Mouse (Mus musculus): ENCODE measurements at regions not wholly inside any gene's neighbourhood (a gene's known extent, or its start where the extent isn't known, plus 50 kb on each side); places are given as distances from the start of the nearest gene placed in this dataset.

- no peak for ATAC-seq
- Histone ChIP-seq H3K4me3 (ENCODE audit: low read depth, low read length) (no peak overlapping the region), H3K9ac (replicated peaks) (no peak overlapping the region), H3K9me3 (ENCODE audit: low read length) (peaks cover 3% of the 10 kb centered on the region; the same call in 1 of the 2 replicates), H3K27ac (ENCODE audit: low read depth) (no peak overlapping the region), H3K4me1 (ENCODE audit: insufficient read depth) (no peaks in the 10 kb centered on the region), H3K36me3 (replicated peaks; ENCODE audit: insufficient read depth, low read length) (no peaks in the 10 kb centered on the region), H3K27me3 (ENCODE audit: insufficient read depth, low read length) (no peaks in the 10 kb centered on the region), H3K4me2 (ENCODE audit: low read depth, low read length) (no peak overlapping the region)
- peak; percentile 12 for DNase-seq
- 75% methylated on average over 7 of the region's 7 CpGs for WGBS (ENCODE audit: insufficient replicate concordance)
- TF ChIP-seq CTCF (IDR thresholded peaks at IDR 0.05; ENCODE audit: low read depth) = no peak
- no peak for TF ChIP-seq EP300 (IDR thresholded peaks at IDR 0.05; ENCODE audit: low read depth)
These were observed 62.4 kb upstream of the Supt20 start for GRCm38 (mm10) chr3:54630254-54630653.

- Histone ChIP-seq H3K4me2 (ENCODE audit: low read depth, low read length) (no peak overlapping the region), H3K9ac (replicated peaks) (no peak overlapping the region), H3K4me3 (ENCODE audit: low read depth, low read length) (no peak overlapping the region), H3K9me3 (ENCODE audit: low read length) (peaks cover 3% of the 10 kb centered on the region; the same call in 1 of the 2 replicates), H3K36me3 (replicated peaks; ENCODE audit: insufficient read depth, low read length) (no peaks in the 10 kb centered on the region), H3K27ac (ENCODE audit: low read depth) (no peak overlapping the region), H3K4me1 (ENCODE audit: insufficient read depth) (no peaks in the 10 kb centered on the region), H3K27me3 (ENCODE audit: insufficient read depth, low read length) (no peaks in the 10 kb centered on the region)
- 89% methylated on average over 13 of the region's 13 CpGs for WGBS (ENCODE audit: insufficient replicate concordance)
- ATAC-seq (no peak), DNase-seq (no peak)
- TF ChIP-seq CTCF (IDR thresholded peaks at IDR 0.05; ENCODE audit: low read depth) (no peak), EP300 (IDR thresholded peaks at IDR 0.05; ENCODE audit: low read depth) (no peak)
These were observed 59.9 kb upstream of the Supt20 start for GRCm38 (mm10) chr3:54632731-54633130.

- no peak for DNase-seq
- Histone ChIP-seq H3K4me1 (ENCODE audit: insufficient read depth) (no peaks in the 10 kb centered on the region), H3K4me3 (ENCODE audit: low read depth, low read length) (no peak overlapping the region), H3K36me3 (replicated peaks; ENCODE audit: insufficient read depth, low read length) (no peaks in the 10 kb centered on the region), H3K9me3 (ENCODE audit: low read length) (peaks cover 3% of the 10 kb centered on the region; the same call in 1 of the 2 replicates), H3K4me2 (ENCODE audit: low read depth, low read length) (no peak overlapping the region), H3K27me3 (ENCODE audit: insufficient read depth, low read length) (no peaks in the 10 kb centered on the region), H3K27ac (ENCODE audit: low read depth) (no peak overlapping the region), H3K9ac (replicated peaks) (no peak overlapping the region)
- TF ChIP-seq CTCF (IDR thresholded peaks at IDR 0.05; ENCODE audit: low read depth) (no peak), EP300 (IDR thresholded peaks at IDR 0.05; ENCODE audit: low read depth) (no peak)
- ATAC-seq = no peak
- 87% methylated on average over 23 of the region's 23 CpGs for WGBS (ENCODE audit: insufficient replicate concordance)
These were observed 59.2 kb upstream of the Supt20 start for GRCm38 (mm10) chr3:54633446-54633845.

- ATAC-seq (no peak), DNase-seq (no peak)
- no peak overlapping the region for H3K9ac ChIP-seq (replicated peaks)
- no peak overlapping the region for H3K27ac ChIP-seq (ENCODE audit: low read depth)
- peaks cover 3% of the 10 kb centered on the region; the same call in 1 of the 2 replicates for H3K9me3 ChIP-seq (ENCODE audit: low read length)
- H3K36me3 ChIP-seq (replicated peaks; ENCODE audit: insufficient read depth, low read length) = no peaks in the 10 kb centered on the region
- no peak for TF ChIP-seq EP300 (IDR thresholded peaks at IDR 0.05; ENCODE audit: low read depth)
- no peak for TF ChIP-seq CTCF (IDR thresholded peaks at IDR 0.05; ENCODE audit: low read depth)
- H3K4me3 ChIP-seq (ENCODE audit: low read depth, low read length) = no peak overlapping the region
- H3K27me3 ChIP-seq (ENCODE audit: insufficient read depth, low read length) = no peaks in the 10 kb centered on the region
- H3K4me1 ChIP-seq (ENCODE audit: insufficient read depth) = no peaks in the 10 kb centered on the region
- H3K4me2 ChIP-seq (ENCODE audit: low read depth, low read length) = no peak overlapping the region
- WGBS (ENCODE audit: insufficient replicate concordance) = 88% methylated on average over 10 of the region's 10 CpGs
These were observed 58.2 kb upstream of the Supt20 start for GRCm38 (mm10) chr3:54634456-54634855.
